Mouse (Mus musculus) kidney, postnatal 0 days (tissue): ENCODE measurements at regions not wholly inside any gene's neighbourhood (a gene's known extent, or its start where the extent isn't known, plus 50 kb on each side); places are given as distances from the start of the nearest gene placed in this dataset.
A peak's percentile ranks its signal among the peaks of the same experiment; 100 is the strongest.

ENCODE experiments used
- ATAC-seq: fragments of 200-750 bp; cut with Nextera tagmentation; replicated peaks from 2 replicates; pipeline ENCODE4 v1.8.0; 2017; ENCODE audit warnings: low read depth, moderate number of reproducible peaks, moderate TSS enrichment, moderate library complexity; ENCODE audit not compliant: low FRiP score
- DNase-seq: peaks from one replicate; pipeline ENCODE4 v3.0.0-alpha.2; 2016; ENCODE audit warnings: low spot score
- H3K27ac ChIP-seq: fragments of 300-500 bp; sonication (generic); 2 replicates; pipeline ENCODE4 v1.5.1; 2014; ENCODE audit warnings: mild to moderate bottlenecking
- H3K27me3 ChIP-seq: fragments of 300-500 bp; sonication (generic); 2 replicates; pipeline ENCODE4 v1.6.1; 2014; ENCODE audit warnings: low read length, mixed read lengths; ENCODE audit not compliant: insufficient read depth
- H3K36me3 ChIP-seq: fragments of 300-500 bp; sonication (generic); 2 replicates; pipeline ENCODE4 v1.6.1; 2014; ENCODE audit warnings: low read length, mixed read lengths; ENCODE audit not compliant: insufficient read depth
- H3K4me1 ChIP-seq: fragments of 300-500 bp; sonication (generic); replicated peaks from 2 replicates; pipeline ENCODE4 v1.6.1; 2014; ENCODE audit warnings: antibody characterized with exemption, low read length, mixed read lengths; ENCODE audit not compliant: insufficient read depth
- H3K4me2 ChIP-seq: fragments of 300-500 bp; sonication (generic); 2 replicates; pipeline ENCODE4 v1.6.1; 2014; ENCODE audit warnings: mild to moderate bottlenecking, low read length, moderate library complexity, mixed read lengths
- H3K4me3 ChIP-seq: fragments of 300-500 bp; sonication (generic); replicated peaks from 2 replicates; pipeline ENCODE4 v1.5.1; 2014; ENCODE audit warnings: low read depth, low read length
- H3K9ac ChIP-seq: fragments of 300-500 bp; sonication (generic); 2 replicates; pipeline ENCODE4 v1.6.1; 2014; ENCODE audit warnings: low read depth, low read length
- H3K9me3 ChIP-seq: fragments of 300-500 bp; sonication (generic); replicated peaks from 2 replicates; pipeline ENCODE4 v1.6.1; 2016; ENCODE audit warnings: low read length, inconsistent platforms, mixed read lengths
- CTCF ChIP-seq: IDR thresholded peaks from 2 replicates; pipeline ENCODE4 v1.5.1; 2016; ENCODE audit warnings: antibody characterized with exemption, low read depth, mild to moderate bottlenecking, moderate library complexity
- WGBS: fragments of 180-500 bp; shearing (Covaris S2); extraction: QIAGEN DNeasy Blood & Tissue Kit; methylation state at CpG from one replicate; pipeline ENCODE4 v1.1.7; 2014; 5-methylcytosine and 5-hydroxymethylcytosine counted together

- no peak for ATAC-seq
- Histone ChIP-seq H3K36me3 (no peaks in the 10 kb centered on the region), H3K4me3 (no peak overlapping the region), H3K9me3 (no peaks in the 10 kb centered on the region), H3K9ac (no peak overlapping the region), H3K27ac (no peak overlapping the region), H3K27me3 (no peaks in the 10 kb centered on the region), H3K4me2 (no peak overlapping the region), H3K4me1 (no peaks in the 10 kb centered on the region)
- DNase-seq, result no peak
- WGBS, result 15% methylated on average over 9 of the region's 9 CpGs
- no peak for TF ChIP-seq CTCF
Measured at GRCm38 (mm10) chr2:57597694-57598358, 360.4 kb downstream of the Gpd2 start.

- no peak for DNase-seq
- H3K27ac ChIP-seq, result no peak overlapping the region
- no peaks in the 10 kb centered on the region for H3K9me3 ChIP-seq
- no peaks in the 10 kb centered on the region for H3K36me3 ChIP-seq
- H3K4me2 ChIP-seq, result no peak overlapping the region
- TF ChIP-seq CTCF, result no peak
- H3K4me1 ChIP-seq, result no peaks in the 10 kb centered on the region
- H3K4me3 ChIP-seq, result no peak overlapping the region
- ATAC-seq, result no peak
- H3K9ac ChIP-seq, result no peak overlapping the region
- H3K27me3 ChIP-seq, result no peaks in the 10 kb centered on the region
Measured at GRCm38 (mm10) chr2:57611599-57611998, 374.2 kb downstream of the Gpd2 start.

- Histone ChIP-seq H3K27me3 (no peaks in the 10 kb centered on the region), H3K4me2 (no peak overlapping the region), H3K36me3 (no peaks in the 10 kb centered on the region), H3K4me1 (no peaks in the 10 kb centered on the region), H3K9ac (no peak overlapping the region), H3K27ac (no peak overlapping the region), H3K9me3 (no peaks in the 10 kb centered on the region), H3K4me3 (no peak overlapping the region)
- 58% methylated on average over 10 of the region's 10 CpGs for WGBS
- DNase-seq (no peak), ATAC-seq (no peak)
- no peak for TF ChIP-seq CTCF
Measured at GRCm38 (mm10) chr2:57613243-57613642, 375.8 kb downstream of the Gpd2 start.

DNA sequence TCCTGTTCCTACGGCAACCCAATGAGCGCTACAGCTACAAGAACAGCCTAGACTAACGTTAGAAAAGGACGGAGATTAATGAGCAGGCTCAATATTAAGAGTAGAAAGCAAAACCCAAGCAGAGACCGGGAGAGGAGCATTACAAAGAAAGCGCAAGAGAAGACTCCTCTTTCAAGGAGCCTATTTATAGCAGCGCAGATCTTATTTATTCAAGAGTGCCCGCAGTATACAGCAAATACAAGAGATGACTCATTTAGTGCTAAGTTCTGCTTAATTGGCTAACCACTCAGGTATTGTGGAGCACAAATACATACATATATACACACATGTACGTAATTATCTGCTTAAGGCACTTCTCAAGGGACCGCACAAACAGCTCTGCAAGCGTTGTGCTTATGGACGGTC, 377.2 kb downstream of the Gpd2 start:
- WGBS, result 77% methylated on average over 12 of the region's 12 CpGs
- Histone ChIP-seq H3K27me3 (no peaks in the 10 kb centered on the region), H3K4me3 (no peak overlapping the region), H3K9ac (no peak overlapping the region), H3K27ac (no peak overlapping the region), H3K9me3 (no peaks in the 10 kb centered on the region), H3K4me2 (no peak overlapping the region), H3K36me3 (no peaks in the 10 kb centered on the region), H3K4me1 (no peaks in the 10 kb centered on the region)
- DNase-seq, result no peak
- ATAC-seq, result no peak
- TF ChIP-seq CTCF, result no peak

DNA sequence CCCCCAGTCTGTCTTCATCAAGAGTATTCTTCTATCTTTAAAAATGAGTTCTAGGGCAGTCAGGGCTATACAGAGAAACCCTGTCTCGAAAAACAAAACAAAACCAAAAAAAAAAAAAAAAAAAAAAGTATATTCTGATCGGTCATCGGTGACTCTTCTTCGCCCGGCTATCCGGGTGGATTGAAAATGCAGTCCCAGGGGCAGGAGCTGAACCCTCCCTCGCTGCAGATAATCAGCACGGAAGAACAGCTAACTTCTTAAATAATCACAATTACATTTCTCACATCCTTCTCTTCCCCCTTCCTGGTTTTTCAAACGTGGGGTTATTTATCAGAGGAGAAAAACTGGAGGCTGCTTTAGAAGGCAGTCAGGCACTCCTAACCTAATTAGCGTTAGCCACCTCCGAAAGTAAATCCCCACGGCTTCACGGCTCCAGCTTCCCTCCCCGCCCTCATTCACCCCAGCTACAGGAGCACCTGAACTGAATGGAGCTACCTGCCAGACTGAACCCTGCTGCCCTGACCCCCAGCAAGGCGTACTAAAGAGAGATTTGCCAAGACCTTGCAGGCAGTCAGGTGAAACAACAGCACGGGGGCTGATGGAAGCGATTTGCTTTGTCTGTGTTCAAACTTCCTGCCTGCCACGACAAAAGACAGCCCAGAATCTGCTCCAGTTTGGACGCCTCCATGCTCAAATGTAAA, 379.2 kb downstream of the Gpd2 start:
- 2% methylated on average over 19 of the region's 19 CpGs for WGBS
- peak overlapping the region; percentile 25 for H3K4me3 ChIP-seq
- H3K4me1 ChIP-seq, result no peaks in the 10 kb centered on the region
- H3K27me3 ChIP-seq, result no peaks in the 10 kb centered on the region
- no peaks in the 10 kb centered on the region for H3K9me3 ChIP-seq
- DNase-seq, result no peak
- H3K36me3 ChIP-seq, result no peaks in the 10 kb centered on the region
- H3K9ac ChIP-seq, result peak overlapping the region; percentile 15; the same call in 1 of the 2 replicates
- TF ChIP-seq CTCF, result no peak
- 0 out of 2 replicates have a peak, but pooled peaks have one; percentile 57 for ATAC-seq
- no peak overlapping the region for H3K27ac ChIP-seq
- peak overlapping the region; percentile 61 for H3K4me2 ChIP-seq

DNA sequence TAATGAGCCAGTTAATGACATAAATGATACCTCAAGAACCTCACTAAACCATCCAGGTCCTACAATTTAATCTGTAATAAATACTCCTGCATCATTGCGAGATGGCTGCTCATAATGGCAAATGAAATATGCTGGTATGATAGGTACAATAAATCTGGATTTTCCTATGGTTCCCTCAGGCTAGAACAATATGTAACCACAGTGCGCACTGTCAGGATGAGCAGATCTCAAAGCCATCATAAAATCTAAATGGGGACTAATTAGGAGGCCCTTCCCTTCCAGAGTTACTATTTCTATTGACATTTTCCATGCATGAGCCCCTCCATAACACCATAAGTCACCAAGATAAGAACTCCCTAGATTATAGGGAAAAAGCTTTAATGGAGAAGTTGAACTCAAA, 379.8 kb downstream of the Gpd2 start:
- no peak for ATAC-seq

More for the DNA sequence above, 379.8 kb downstream of the Gpd2 start:
- no peak for TF ChIP-seq CTCF
- WGBS, result 80% methylated on average over 2 of the region's 2 CpGs
- no peak overlapping the region for H3K4me3 ChIP-seq
- no peaks in the 10 kb centered on the region for H3K4me1 ChIP-seq
- H3K4me2 ChIP-seq, result peak overlapping the region; percentile 61; the same call in 1 of the 2 replicates
- no peaks in the 10 kb centered on the region for H3K27me3 ChIP-seq
- no peaks in the 10 kb centered on the region for H3K9me3 ChIP-seq
- no peak for DNase-seq
- no peaks in the 10 kb centered on the region for H3K36me3 ChIP-seq
- no peak overlapping the region for H3K27ac ChIP-seq
- no peak overlapping the region for H3K9ac ChIP-seq
